Mouse (Mus musculus): ENCODE measurements around the gene Atf7. TPM values are rescaled to one million over a fixed set of nuclear protein-coding genes. Genes with fewer than 3 reads are reported as not detected.
A peak's percentile ranks its signal among the peaks of the same experiment; 100 is the strongest.

Atf7 gene
- polyA plus RNA-seq (2012; rRNA removed) = 78.9 and 84.6 TPM in 2 replicates

DNA sequence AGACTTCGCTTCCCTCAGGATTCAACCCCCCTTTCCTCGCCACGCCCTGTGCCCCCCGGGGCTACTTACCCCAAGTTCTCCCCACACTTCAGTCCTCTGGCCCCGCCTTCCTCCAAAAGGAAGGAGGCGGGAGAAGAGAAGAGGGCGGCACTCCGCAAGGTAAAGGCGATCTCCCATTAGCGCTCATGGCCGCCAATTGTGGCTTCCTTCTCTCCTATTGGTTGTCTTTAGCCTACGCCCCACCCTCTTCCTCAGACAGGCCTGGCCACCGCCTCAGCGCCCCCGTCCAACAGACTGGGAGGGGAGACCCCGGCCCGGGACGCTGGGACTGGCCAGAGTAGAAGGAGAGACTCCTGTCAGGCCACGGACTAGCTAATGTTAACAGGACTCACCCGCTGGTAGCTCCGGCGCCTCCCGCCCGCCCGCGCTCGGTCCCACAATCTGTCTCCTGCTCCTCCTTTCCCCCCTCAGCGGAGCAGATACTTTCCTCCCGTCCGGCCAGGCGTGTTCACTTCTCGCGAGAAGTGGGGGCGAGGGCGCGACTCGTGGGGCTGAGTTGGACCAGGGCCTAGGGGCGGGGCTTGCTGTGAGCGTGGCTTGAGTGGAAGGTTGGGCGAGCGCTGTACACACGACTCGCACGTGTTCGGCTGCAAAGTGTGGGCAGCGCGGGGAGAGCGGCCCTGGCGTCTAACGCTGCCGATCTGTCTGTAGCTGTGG, at the start of gene Atf7, which contains the start of gene Gm28047:
Atf7 (minus strand) TSS at position 495 of the 717 bp plus-strand sequence.
Gm28047 (minus strand) TSS at position 98 of the 717 bp plus-strand sequence.
- Histone ChIP-seq H3K27ac (ENCODE audit: insufficient read depth, low read depth, low read length) (peak within 1 kb of the TSS; percentile 95), H3K27me3 (replicated peaks; ENCODE audit: control insufficient read depth, insufficient read depth, low read length) (no peaks in the 10 kb centered on the region)
- 0% methylated on average over 51 of the region's 51 CpGs for WGBS

DNA sequence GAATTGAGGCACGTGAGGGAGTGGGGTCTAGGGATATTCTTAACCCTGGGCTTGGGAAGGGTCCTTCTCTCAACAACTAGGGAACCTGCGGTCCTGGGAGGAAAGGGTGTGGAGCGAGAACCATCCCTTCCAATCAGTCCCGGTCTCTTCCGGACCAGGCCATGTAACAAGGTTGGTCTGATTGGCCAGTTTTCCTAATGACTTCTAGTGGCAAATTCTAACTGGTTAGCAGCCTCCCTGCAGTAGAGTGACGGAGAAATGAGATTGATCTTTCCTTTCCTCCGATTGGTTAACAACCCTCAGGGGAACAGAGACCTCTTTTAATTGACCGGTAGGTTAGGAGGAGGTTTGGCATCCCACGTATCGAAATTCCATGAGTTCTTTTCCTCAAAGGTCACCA, 48.3 kb upstream of the Atf7 start:
- H3K36me3 ChIP-seq (ENCODE audit: control insufficient read depth, insufficient read depth, low read length) = no peaks in the 10 kb centered on the region
- no peaks in the 10 kb centered on the region for H3K27me3 ChIP-seq (replicated peaks; ENCODE audit: control insufficient read depth, insufficient read depth, low read length)
- WGBS = 24% methylated on average over 10 of the region's 10 CpGs
- peak; percentile 85 for DNase-seq
- H3K27ac ChIP-seq (ENCODE audit: insufficient read depth, low read depth, low read length) = peak overlapping the region; percentile 93
- H3K4me1 ChIP-seq (ENCODE audit: control insufficient read depth, insufficient read depth, low read length) = peaks cover 6% of the 10 kb centered on the region
- H3K4me3 ChIP-seq (ENCODE audit: insufficient read depth, low read depth, low read length) = peak overlapping the region; percentile 33; the same call in 1 of the 2 replicates
- TF ChIP-seq CTCF (conservative IDR thresholded peaks at IDR 0.05; ENCODE audit: insufficient read depth, insufficient read length, low read depth, low read length) (no peak), POLR2A (IDR thresholded peaks at IDR 0.05; ENCODE audit: low read depth, low read length) (peak; percentile 9)

More for the DNA sequence above, at the start of gene Atf7, which contains the start of gene Gm28047:
- DNase-seq = peak; percentile 100
- TF ChIP-seq POLR2A (IDR thresholded peaks at IDR 0.05; ENCODE audit: low read depth, low read length) (no peak), CTCF (conservative IDR thresholded peaks at IDR 0.05; ENCODE audit: insufficient read depth, insufficient read length, low read depth, low read length) (no peak)
- H3K36me3 ChIP-seq (ENCODE audit: control insufficient read depth, insufficient read depth, low read length) = no peaks in the 10 kb centered on the region
- peaks cover 6% of the 10 kb centered on the region; the same call in 1 of the 2 replicates for H3K4me1 ChIP-seq (ENCODE audit: control insufficient read depth, insufficient read depth, low read length)
- H3K4me3 ChIP-seq (ENCODE audit: insufficient read depth, low read depth, low read length) = peak within 1 kb of the TSS; percentile 74

- 11% methylated on average over 37 of the region's 37 CpGs for WGBS
- Histone ChIP-seq H3K27ac (ENCODE audit: insufficient read depth, low read depth, low read length) (peak within 1 kb of the TSS; percentile 95), H3K36me3 (ENCODE audit: control insufficient read depth, insufficient read depth, low read length) (no peaks in the 10 kb centered on the region), H3K4me3 (ENCODE audit: insufficient read depth, low read depth, low read length) (peak within 1 kb of the TSS; percentile 52), H3K4me1 (ENCODE audit: control insufficient read depth, insufficient read depth, low read length) (peaks cover 6% of the 10 kb centered on the region), H3K27me3 (replicated peaks; ENCODE audit: control insufficient read depth, insufficient read depth, low read length) (no peaks in the 10 kb centered on the region)
- DNase-seq = peak; percentile 54
- TF ChIP-seq POLR2A (IDR thresholded peaks at IDR 0.05; ENCODE audit: low read depth, low read length) (no peak), CTCF (conservative IDR thresholded peaks at IDR 0.05; ENCODE audit: insufficient read depth, insufficient read length, low read depth, low read length) (no peak)
Measured at GRCm38 (mm10) chr15:102672215-102673071, 47.2 kb upstream of the Atf7 start, which contains the start of gene Atp5g2. Gene Atp5g2 (minus strand): TSS chr15:102672352.

DNA sequence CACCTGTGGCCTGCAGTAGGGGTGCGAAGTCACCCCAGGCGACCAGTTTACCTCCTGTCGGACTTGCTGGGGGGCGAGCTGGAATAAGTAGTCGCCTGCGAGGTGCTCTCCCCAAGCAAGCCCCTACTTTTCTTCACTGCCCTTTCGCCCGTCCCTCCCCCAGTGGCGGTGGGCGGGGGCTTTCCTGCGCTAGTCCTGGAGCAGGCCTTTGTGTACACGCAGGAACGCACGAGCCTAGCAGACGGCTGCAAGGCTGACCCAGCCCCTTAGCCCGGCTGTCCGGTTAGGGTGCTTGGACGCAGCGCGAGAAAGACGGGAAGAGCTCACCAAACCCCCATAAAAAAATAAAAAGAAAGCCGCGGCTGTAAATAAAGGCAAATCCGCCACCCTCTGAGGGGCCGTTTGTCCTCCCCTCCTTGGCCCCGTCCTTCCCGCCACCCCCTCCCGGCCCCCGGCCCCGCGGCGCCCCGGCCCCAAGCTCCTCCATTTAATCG, 46.5 kb upstream of the Atf7 start:
- peaks cover 6% of the 10 kb centered on the region for H3K4me1 ChIP-seq (ENCODE audit: control insufficient read depth, insufficient read depth, low read length)
- peak overlapping the region; percentile 95 for H3K27ac ChIP-seq (ENCODE audit: insufficient read depth, low read depth, low read length)
- H3K36me3 ChIP-seq (ENCODE audit: control insufficient read depth, insufficient read depth, low read length) = no peaks in the 10 kb centered on the region
- H3K27me3 ChIP-seq (replicated peaks; ENCODE audit: control insufficient read depth, insufficient read depth, low read length) = no peaks in the 10 kb centered on the region
- DNase-seq = peak; percentile 91
- H3K4me3 ChIP-seq (ENCODE audit: insufficient read depth, low read depth, low read length) = peak overlapping the region; percentile 52
- TF ChIP-seq CTCF (conservative IDR thresholded peaks at IDR 0.05; ENCODE audit: insufficient read depth, insufficient read length, low read depth, low read length) (no peak), POLR2A (IDR thresholded peaks at IDR 0.05; ENCODE audit: low read depth, low read length) (peak; percentile 83)
- under 1% methylated on average over 34 of the region's 34 CpGs for WGBS

- DNase-seq = peak; percentile 99
- under 1% methylated on average over 53 of the region's 53 CpGs for WGBS
- Histone ChIP-seq H3K27me3 (replicated peaks; ENCODE audit: control insufficient read depth, insufficient read depth, low read length) (no peaks in the 10 kb centered on the region), H3K4me1 (ENCODE audit: control insufficient read depth, insufficient read depth, low read length) (peaks cover 6% of the 10 kb centered on the region), H3K36me3 (ENCODE audit: control insufficient read depth, insufficient read depth, low read length) (no peaks in the 10 kb centered on the region), H3K27ac (ENCODE audit: insufficient read depth, low read depth, low read length) (peak overlapping the region; percentile 98), H3K4me3 (ENCODE audit: insufficient read depth, low read depth, low read length) (peak overlapping the region; percentile 76)
- TF ChIP-seq CTCF (conservative IDR thresholded peaks at IDR 0.05; ENCODE audit: insufficient read depth, insufficient read length, low read depth, low read length) (peak; percentile 100), POLR2A (IDR thresholded peaks at IDR 0.05; ENCODE audit: low read depth, low read length) (peak; percentile 64)
Measured at GRCm38 (mm10) chr15:102670767-102671575, 45.7 kb upstream of the Atf7 start.

- Histone ChIP-seq H3K27ac (ENCODE audit: insufficient read depth, low read depth, low read length) (peak overlapping the region; percentile 98), H3K4me3 (ENCODE audit: insufficient read depth, low read depth, low read length) (peak overlapping the region; percentile 76), H3K4me1 (ENCODE audit: control insufficient read depth, insufficient read depth, low read length) (peaks cover 6% of the 10 kb centered on the region), H3K27me3 (replicated peaks; ENCODE audit: control insufficient read depth, insufficient read depth, low read length) (no peaks in the 10 kb centered on the region), H3K36me3 (ENCODE audit: control insufficient read depth, insufficient read depth, low read length) (no peaks in the 10 kb centered on the region)
- TF ChIP-seq CTCF (conservative IDR thresholded peaks at IDR 0.05; ENCODE audit: insufficient read depth, insufficient read length, low read depth, low read length) (no peak), POLR2A (IDR thresholded peaks at IDR 0.05; ENCODE audit: low read depth, low read length) (no peak)
- 3% methylated on average over 6 of the region's 6 CpGs for WGBS
- peak; percentile 68 for DNase-seq
Measured at GRCm38 (mm10) chr15:102670281-102670680, 45.0 kb upstream of the Atf7 start.

Data from kidney, adult 2 months (tissue).